Mouse (Mus musculus): ENCODE data around the gene Hpn. TPM values are rescaled to one million over a fixed set of nuclear protein-coding genes. Genes with fewer than 3 reads are reported as not detected.

Gene Hpn
- total RNA-seq, 2 experiments from 2014 or later: 14.0 to 15.9 TPM

GRCm38 (mm10) chr7:31100786-31101185, 14.3 kb downstream of the Hpn start:
- intact Hi-C loops (cut with DNase I): loop anchor here (5.0 kb wide), 1 partner anchor 57 kb away; the partner anchor contains the start of gene Gramd1a
- Histone ChIP-seq H3K27ac (no peak overlapping the region), H3K4me3 (no peak overlapping the region)
- no peak for DNase-seq
- TF ChIP-seq CTCF (IDR thresholded peaks at IDR 0.05): no peak

DNA sequence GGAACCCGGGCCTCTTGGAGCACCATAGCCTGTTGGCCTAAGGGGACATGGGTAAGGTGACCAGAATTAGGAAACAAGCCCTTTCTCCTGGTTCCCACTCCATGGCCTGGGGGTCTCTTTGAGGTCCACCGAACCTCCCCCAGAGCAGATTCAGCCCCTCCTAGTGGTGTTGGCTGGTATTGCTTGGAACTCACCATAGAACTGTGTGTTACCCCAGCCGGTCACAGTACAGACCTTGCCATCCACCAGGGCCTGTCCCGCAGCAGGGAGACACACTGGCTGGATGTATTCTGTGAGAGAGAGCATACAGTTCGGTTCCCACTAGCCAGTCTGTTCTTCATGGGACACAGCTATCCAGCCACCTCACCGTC, 15.5 kb downstream of the Hpn start:
- intact Hi-C loops (cut with DNase I): loop anchor here (5.0 to 10.0 kb wide), 2 partner anchors 122 to 225 kb away; no protein-coding TSS in a partner anchor
- peak; percentile 38; the same call in 1 of the 2 replicates for TF ChIP-seq CTCF (IDR thresholded peaks at IDR 0.05)

DNA sequence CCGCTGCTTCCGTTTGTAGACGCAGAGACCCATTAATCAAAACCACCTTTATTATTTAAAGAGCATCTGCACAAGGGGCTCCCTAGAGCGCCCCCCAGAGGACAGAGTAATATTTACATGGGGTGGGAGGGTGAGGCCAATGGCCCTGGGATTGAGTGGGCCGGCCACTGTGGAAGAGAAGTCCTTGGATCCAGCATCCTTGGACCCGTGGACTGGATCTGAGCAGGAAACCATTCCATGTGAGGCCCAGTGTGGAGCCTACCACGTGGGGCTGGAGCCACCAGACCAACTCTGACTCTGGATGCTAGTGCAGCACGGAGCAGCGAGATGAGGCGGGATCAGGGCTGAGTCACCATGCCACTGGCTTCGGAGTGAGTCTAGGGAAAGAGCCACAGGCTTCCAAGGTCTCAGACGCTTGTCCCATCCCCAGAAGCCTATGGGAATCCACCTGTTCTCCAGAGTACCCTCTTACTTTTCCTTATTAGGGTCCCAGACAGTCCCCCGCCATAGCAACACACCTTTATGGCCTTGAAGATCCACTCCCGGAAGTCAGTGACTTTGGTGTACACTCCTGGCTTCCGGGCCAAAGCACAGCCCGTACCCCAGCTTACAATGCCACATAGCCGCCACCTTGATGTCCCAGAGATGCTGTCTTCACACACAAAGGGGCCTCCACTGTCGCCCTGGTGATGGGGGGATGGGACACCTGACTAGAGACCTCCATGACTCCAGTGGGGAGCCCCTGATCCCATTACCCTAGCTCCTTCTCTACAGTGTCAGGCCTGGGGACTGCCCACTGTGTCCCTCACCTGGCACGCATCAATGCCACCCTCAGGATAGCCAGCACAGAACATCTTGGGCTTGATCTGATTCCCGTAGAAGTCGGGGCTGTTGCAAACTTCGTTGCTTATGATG, 16.1 kb downstream of the Hpn start:
- Histone ChIP-seq H3K4me3 (no peak overlapping the region), H3K27ac (peak overlapping the region; percentile 44)
- no peak for DNase-seq
- TF ChIP-seq CTCF (IDR thresholded peaks at IDR 0.05): peak; percentile 52; the same call in 1 of the 2 replicates
- intact Hi-C loops (cut with DNase I): loop anchor here (5.0 to 10.0 kb wide), 2 partner anchors 122 to 224 kb away; no protein-coding TSS in a partner anchor

More for the DNA sequence above, 15.5 kb downstream of the Hpn start:
- Histone ChIP-seq H3K27ac (no peak overlapping the region), H3K4me3 (no peak overlapping the region)
- no peak for DNase-seq

DNA sequence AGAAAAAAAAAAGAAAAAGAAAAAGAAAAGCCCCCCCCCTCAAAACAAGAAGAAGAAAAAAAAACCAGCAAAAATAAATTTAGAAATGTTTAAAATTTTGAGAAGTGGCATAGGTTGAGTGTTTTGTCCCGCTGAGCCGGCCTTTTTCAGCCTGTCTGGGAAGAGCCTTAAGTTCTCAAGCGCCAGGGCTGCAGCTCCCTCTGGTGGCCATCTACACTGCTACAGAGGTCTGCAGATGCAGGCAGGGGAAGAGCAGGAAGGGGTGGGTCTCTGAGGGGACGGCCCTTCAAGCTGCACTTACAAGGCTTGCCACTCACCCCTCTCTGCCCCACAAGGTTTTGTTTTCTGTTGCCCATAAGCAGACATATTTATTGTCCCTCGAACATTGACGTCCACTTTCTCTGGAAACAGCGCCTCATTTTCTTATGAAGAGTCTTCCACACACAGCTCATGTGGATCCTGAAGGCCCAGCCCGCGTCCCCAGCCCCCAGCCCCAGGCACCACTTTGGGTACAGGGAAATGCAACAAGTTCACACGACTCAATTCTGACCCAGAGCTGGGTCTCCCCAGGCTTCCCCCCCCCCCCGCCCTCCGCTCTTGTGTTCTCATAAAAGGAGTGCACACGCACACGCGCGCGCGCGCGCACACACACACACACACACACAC, 17.4 kb downstream of the Hpn start:
- intact Hi-C loops (cut with DNase I): loop anchor here (1.0 to 10.0 kb wide), 3 partner anchors 38 to 223 kb away; partner anchors contain the start of gene Lgi4
- Histone ChIP-seq H3K4me3 (peak overlapping the region; percentile 60), H3K27ac (peak overlapping the region; percentile 78)
- TF ChIP-seq CTCF (IDR thresholded peaks at IDR 0.05): no peak; the same call in none of the 2 replicates
- peak; percentile 94 for DNase-seq

- intact Hi-C loops (cut with DNase I): loop anchor here (1.0 to 10.0 kb wide), 3 partner anchors 38 to 222 kb away; partner anchors contain the start of gene Lgi4
- DNase-seq: no peak
- H3K4me3 ChIP-seq: no peak overlapping the region
- no peak for TF ChIP-seq CTCF (IDR thresholded peaks at IDR 0.05)
- peak overlapping the region; percentile 62; the same call in 1 of the 2 replicates for H3K27ac ChIP-seq
Measured at GRCm38 (mm10) chr7:31096892-31097564, 18.1 kb downstream of the Hpn start.

- Histone ChIP-seq H3K27ac (peak overlapping the region; percentile 36), H3K4me3 (no peak overlapping the region)
- no peak for DNase-seq
- intact Hi-C loops (cut with DNase I): loop anchor here (2.0 to 10.0 kb wide), 3 partner anchors 16 to 220 kb away; no protein-coding TSS in a partner anchor
- TF ChIP-seq CTCF (IDR thresholded peaks at IDR 0.05): peak; percentile 46
Measured at GRCm38 (mm10) chr7:31094774-31095501, 20.2 kb downstream of the Hpn start.

DNA sequence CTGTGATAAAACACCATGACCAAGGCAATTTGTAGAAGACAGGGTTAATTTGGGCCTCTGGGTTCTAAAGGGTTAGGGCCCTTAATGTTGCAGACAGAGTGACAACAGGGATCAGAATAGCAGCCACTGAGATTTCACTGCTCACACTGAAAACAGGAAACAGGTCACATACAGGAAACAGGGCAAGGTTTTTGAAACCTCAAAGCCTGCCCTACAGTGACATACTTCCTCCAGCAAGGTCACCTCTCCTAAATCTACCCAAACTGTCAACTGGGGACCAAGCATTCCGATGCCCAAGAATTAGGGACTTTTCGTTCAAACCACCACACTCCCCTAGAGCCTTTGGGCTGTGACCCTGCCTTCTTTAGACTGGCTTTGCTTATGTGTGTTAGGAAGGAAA, 25.4 kb downstream of the Hpn start:
- intact Hi-C loops (cut with DNase I): loop anchor here (10.0 kb wide), 1 partner anchor 215 kb away; no protein-coding TSS in a partner anchor
- Histone ChIP-seq H3K27ac (peak overlapping the region; percentile 8; the same call in 1 of the 2 replicates), H3K4me3 (no peak overlapping the region)
- no peak for DNase-seq
- no peak for TF ChIP-seq CTCF (IDR thresholded peaks at IDR 0.05)

DNA sequence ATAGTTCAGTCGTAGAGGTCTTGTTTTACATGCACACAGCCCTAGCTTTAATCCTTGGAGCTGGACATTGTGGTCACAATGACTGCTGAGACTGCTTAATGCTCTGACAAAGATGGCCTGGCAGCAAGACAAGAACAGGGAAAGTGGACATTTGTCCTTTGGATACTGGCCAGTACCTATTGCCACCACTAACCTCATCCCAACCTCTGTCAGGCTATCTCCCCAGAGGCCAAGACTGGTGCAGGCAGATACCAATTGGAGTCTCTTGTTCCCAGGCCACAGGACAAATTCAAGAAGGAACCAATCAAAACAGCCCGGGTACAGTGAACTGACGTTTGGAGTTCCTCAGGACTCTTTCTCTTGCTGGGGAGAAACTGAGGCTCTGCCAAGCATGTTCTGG, 26.9 kb downstream of the Hpn start:
- intact Hi-C loops (cut with DNase I): no loop called here
- no peak overlapping the region for H3K4me3 ChIP-seq
- peak overlapping the region; percentile 95 for H3K27ac ChIP-seq
- DNase-seq: no peak
- no peak for TF ChIP-seq CTCF (IDR thresholded peaks at IDR 0.05)

DNA sequence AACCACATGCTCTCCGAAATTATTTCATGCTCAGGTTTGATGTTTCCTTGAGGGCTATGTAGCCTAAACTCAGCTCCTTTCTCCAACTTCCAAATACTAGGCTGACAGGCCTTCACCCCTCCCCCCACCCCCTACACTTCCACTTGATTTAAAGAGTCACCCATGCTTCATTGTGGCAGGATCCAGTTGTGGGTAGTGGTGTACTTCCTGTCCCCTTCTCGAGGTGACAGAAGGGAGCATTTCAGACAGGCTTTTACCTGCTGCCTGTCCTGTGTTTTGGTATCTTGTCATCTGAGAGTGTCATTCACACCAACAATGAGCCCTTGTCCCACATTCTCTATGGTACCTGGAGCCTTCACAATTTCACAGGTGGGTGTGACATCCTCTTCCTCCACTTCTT, 27.8 kb downstream of the Hpn start:
- intact Hi-C loops (cut with DNase I): no loop called here
- H3K27ac ChIP-seq: peak overlapping the region; percentile 95
- DNase-seq: no peak
- no peak for TF ChIP-seq CTCF (IDR thresholded peaks at IDR 0.05)
- no peak overlapping the region for H3K4me3 ChIP-seq

GRCm38 (mm10) chr7:31086175-31086755, 28.8 kb downstream of the Hpn start:
- Histone ChIP-seq H3K4me3 (peak overlapping the region; percentile 28; the same call in 1 of the 2 replicates), H3K27ac (peak overlapping the region; percentile 95)
- TF ChIP-seq CTCF (IDR thresholded peaks at IDR 0.05): no peak
- intact Hi-C loops (cut with DNase I): no loop called here
- DNase-seq: no peak

- peak overlapping the region; percentile 28 for H3K4me3 ChIP-seq
- H3K27ac ChIP-seq: peak overlapping the region; percentile 95
- intact Hi-C loops (cut with DNase I): no loop called here
- TF ChIP-seq CTCF (IDR thresholded peaks at IDR 0.05): no peak
- peak; percentile 73 for DNase-seq
Measured at GRCm38 (mm10) chr7:31085171-31085570, 29.9 kb downstream of the Hpn start.
